Mouse (Mus musculus) cerebellum, adult 2 months (tissue): ENCODE results near the gene Usp8. TPM values are rescaled to one million over a fixed set of nuclear protein-coding genes. Genes with fewer than 3 reads are reported as not detected.

ENCODE experiments used
- DNase-seq, 2 experiments: peaks; one replicate each; pipeline ENCODE4 v3.0.0; 2021
- H3K27ac ChIP-seq: fragments of 200-500 bp; 2 replicates; pipeline ENCODE4 v1.5.1; 2012; ENCODE audit warnings: low read length, control low read depth, inconsistent platforms; ENCODE audit not compliant: insufficient read depth
- H3K27me3 ChIP-seq: fragments of 200-500 bp; 2 replicates; pipeline ENCODE4 v1.6.1; 2012; ENCODE audit warnings: inconsistent platforms, mild to moderate bottlenecking, low read length, moderate library complexity; ENCODE audit not compliant: control insufficient read depth, insufficient read depth
- H3K4me1 ChIP-seq: fragments of 200-500 bp; 2 replicates; pipeline ENCODE4 v1.6.1; 2011; ENCODE audit warnings: low read length; ENCODE audit not compliant: control insufficient read depth, insufficient read depth
- H3K4me3 ChIP-seq: fragments of 200-500 bp; replicated peaks from 2 replicates; pipeline ENCODE3; 2011; ENCODE audit warnings: mild to moderate bottlenecking, low read depth, low read length, control low read depth; ENCODE audit not compliant: insufficient read depth
- CTCF ChIP-seq: fragments of 200-500 bp; IDR thresholded peaks from 2 replicates; pipeline ENCODE4 v1.5.1; 2011; ENCODE audit warnings: low read depth, mild to moderate bottlenecking, control low read depth, low read length, moderate library complexity, borderline replicate concordance; ENCODE audit not compliant: insufficient read depth
- POLR2A ChIP-seq: fragments of 200-500 bp; IDR thresholded peaks from 2 replicates; pipeline ENCODE4 v1.6.1; 2011; ENCODE audit warnings: low read length, control low read depth, borderline replicate concordance; ENCODE audit not compliant: insufficient read depth
- WGBS: fragments of 180-500 bp; shearing (Covaris S2); methylation state at CpG from one replicate; pipeline ENCODE4 v1.1.7; 2018; 5-methylcytosine and 5-hydroxymethylcytosine counted together
- polyA plus RNA-seq: library from polyadenylated mRNA; depleted of rRNA; stranded (reverse); fragments of >200 nt; gene quantifications from 2 replicates; pipeline ENCODE4 v1.2.3, GENCODE M21; 2012

The Usp8 gene
- polyA plus RNA-seq, 1 experiment = 54.7 TPM

- under 1% methylated on average over 99 of the region's 99 CpGs for WGBS
- Histone ChIP-seq H3K27ac (peak overlapping the region; percentile 96), H3K27me3 (no peaks in the 10 kb centered on the region), H3K4me1 (peaks cover 3% of the 10 kb centered on the region; the same call in 1 of the 2 replicates), H3K4me3 (peak overlapping the region; percentile 78)
- TF ChIP-seq CTCF (no peak), POLR2A (peak; percentile 86)
- DNase-seq = peak; percentile 90 to 96
These were observed 31.7 kb upstream of the Usp8 start for GRCm38 (mm10) chr2:126675169-126676121.

DNA sequence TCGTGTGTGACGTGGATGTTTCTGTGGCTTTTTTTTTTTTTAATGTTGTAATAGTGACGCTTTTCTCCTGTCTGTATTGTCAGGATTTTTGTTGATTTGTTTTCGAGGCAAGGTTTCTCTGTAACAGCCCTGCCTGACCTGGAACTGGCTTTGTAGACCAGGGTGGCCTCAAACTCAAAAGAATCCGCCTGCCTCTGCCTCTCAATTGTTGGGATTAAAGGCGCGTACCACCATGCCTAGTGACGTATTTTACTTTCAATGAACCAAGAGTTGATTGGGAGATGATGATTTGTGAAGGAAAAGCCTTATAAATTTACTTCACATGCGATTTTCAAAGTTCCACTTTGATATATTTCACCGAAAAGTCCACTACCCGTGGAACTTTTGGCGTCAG is 31.0 kb upstream of the Usp8 start, which contains the start of gene Gabpb1:
Gabpb1 (minus strand) TSS at position 216 of the 394 bp plus-strand sequence.
- no peak for DNase-seq
- Histone ChIP-seq H3K27ac (peak within 1 kb of the TSS; percentile 96), H3K27me3 (no peaks in the 10 kb centered on the region), H3K4me3 (peak within 1 kb of the TSS; percentile 78), H3K4me1 (peaks cover 3% of the 10 kb centered on the region; the same call in 1 of the 2 replicates)
- 24% methylated on average over 12 of the region's 12 CpGs for WGBS
- TF ChIP-seq CTCF (no peak), POLR2A (no peak)

DNA sequence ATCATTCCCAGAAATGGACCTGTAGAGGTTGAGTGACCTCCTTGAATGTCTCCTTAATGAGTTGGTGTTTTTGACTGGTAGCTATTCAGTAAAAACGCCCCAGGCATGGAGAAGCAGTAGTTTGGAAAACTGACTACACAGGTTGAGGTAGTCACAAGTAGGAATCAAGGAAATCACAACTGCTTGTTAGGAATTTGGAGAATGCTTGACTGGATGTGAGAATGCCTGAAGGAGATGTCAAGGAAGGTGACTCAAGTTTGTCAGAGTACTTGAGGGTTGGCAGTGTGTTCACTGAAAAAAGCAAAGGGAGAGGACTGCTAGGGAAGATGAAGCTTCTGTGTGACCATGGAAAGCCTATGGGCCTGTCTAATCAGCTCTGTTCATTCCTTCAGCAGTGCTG is 29.8 kb upstream of the Usp8 start:
- Histone ChIP-seq H3K4me3 (no peak overlapping the region), H3K4me1 (peaks cover 4% of the 10 kb centered on the region; the same call in 1 of the 2 replicates), H3K27me3 (no peaks in the 10 kb centered on the region), H3K27ac (no peak overlapping the region)
- DNase-seq = no peak
- 94% methylated on average over 1 of the region's 1 CpGs for WGBS
- TF ChIP-seq POLR2A = no peak
- no peak for TF ChIP-seq CTCF

DNA sequence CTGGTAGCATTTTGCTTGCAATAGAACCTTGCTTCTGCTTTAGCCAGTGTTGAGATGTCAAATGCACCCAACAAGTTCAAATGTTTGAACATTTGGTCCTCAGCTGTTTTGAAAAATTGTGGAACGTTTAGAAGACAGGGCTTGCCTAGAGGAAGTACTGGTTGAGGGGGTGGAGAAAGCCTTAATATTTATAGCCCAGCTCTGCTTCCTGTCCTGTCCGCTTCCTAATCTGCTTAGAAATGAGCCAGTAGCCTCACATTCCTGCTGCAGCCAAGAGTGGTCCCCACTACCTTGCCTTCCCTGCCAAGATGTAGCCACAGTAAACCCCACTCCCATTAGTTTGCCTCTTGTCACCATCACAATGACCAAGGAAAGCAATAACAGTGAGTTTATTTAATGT is 24.8 kb upstream of the Usp8 start:
- no peak overlapping the region for H3K27ac ChIP-seq
- no peak overlapping the region for H3K4me3 ChIP-seq
- WGBS = 79% methylated on average over 2 of the region's 2 CpGs
- peaks cover 4% of the 10 kb centered on the region; the same call in 1 of the 2 replicates for H3K4me1 ChIP-seq
- H3K27me3 ChIP-seq = no peaks in the 10 kb centered on the region
- DNase-seq = no peak
- TF ChIP-seq POLR2A (no peak), CTCF (no peak)

DNA sequence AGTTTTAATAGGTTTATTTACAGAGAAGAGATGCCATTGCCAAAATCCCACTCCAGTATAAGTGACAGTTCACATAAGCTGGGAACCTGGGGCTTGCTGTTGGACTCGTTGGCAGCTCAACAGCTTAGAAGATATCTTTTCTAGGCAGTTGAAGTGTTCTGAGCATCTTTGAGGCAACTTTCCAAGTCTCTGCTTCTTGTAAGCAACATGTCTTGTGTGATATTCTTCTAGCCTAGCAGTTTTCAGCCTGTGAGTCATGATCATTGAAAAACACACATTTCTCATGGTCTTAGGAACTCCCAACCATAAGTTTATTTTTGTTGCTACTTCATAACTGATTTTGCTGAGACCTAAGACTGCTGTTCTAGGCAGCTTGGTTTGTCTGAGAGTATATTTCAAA is 24.2 kb upstream of the Usp8 start:
- no peak for DNase-seq
- Histone ChIP-seq H3K27me3 (no peaks in the 10 kb centered on the region), H3K27ac (no peak overlapping the region), H3K4me3 (no peak overlapping the region), H3K4me1 (peaks cover 4% of the 10 kb centered on the region; the same call in 1 of the 2 replicates)
- no peak for TF ChIP-seq POLR2A
- no peak for TF ChIP-seq CTCF
- WGBS = 70% methylated on average over 1 of the region's 1 CpGs

DNA sequence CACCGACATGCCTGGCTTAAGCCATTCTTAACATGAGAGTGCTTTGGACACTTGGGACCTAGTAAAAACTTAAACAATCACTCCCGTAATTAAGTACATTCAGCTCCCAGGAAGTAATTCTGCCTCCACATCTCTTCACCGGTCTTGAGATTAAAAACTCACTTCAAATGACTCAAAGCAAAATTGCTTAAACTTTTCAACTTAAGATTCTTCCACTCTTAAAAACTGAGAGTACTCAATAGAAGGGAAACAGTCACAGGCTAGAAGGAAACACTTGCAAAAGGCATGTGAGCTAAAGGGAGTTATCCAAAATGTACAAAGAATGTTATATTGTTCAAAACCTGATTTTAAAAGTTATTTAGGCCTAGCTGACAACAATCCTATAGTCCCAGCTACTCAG is 15.8 kb upstream of the Usp8 start:
- DNase-seq = no peak
- TF ChIP-seq CTCF (no peak), POLR2A (no peak)
- H3K4me3 ChIP-seq = no peak overlapping the region
- no peaks in the 10 kb centered on the region for H3K4me1 ChIP-seq
- no peak overlapping the region for H3K27ac ChIP-seq
- 85% methylated on average over 3 of the region's 3 CpGs for WGBS
- H3K27me3 ChIP-seq = no peaks in the 10 kb centered on the region

GRCm38 (mm10) chr2:126695285-126695684 is 11.8 kb upstream of the Usp8 start:
- Histone ChIP-seq H3K27ac (no peak overlapping the region), H3K4me3 (no peak overlapping the region), H3K4me1 (no peaks in the 10 kb centered on the region), H3K27me3 (no peaks in the 10 kb centered on the region)
- 81% methylated on average over 6 of the region's 6 CpGs for WGBS
- no peak for DNase-seq
- TF ChIP-seq CTCF = no peak
- TF ChIP-seq POLR2A = no peak

- Histone ChIP-seq H3K4me3 (peak overlapping the region; percentile 61), H3K27me3 (no peaks in the 10 kb centered on the region), H3K27ac (peak overlapping the region; percentile 32; the same call in 1 of the 2 replicates), H3K4me1 (peaks cover 2% of the 10 kb centered on the region)
- under 1% methylated on average over 23 of the region's 23 CpGs for WGBS
- TF ChIP-seq POLR2A (no peak), CTCF (no peak)
- no peak for DNase-seq
These were observed 281 bp downstream of the Usp8 start for GRCm38 (mm10) chr2:126707438-126707779.
